Mouse (Mus musculus) leukemia stem cell, adult 10-12 weeks (primary cell): ENCODE measurements around the gene Ick. TPM values are rescaled to one million over a fixed set of nuclear protein-coding genes. Genes with fewer than 3 reads are reported as not detected.

Experiments used
- polyA plus RNA-seq: library from polyadenylated mRNA; stranded (reverse); fragments of >175 nt; gene quantifications from 2 replicates; pipeline ENCODE4 v1.2.3, GENCODE M21; 2012; ENCODE audit warnings: low replicate concordance

Ick gene
- 15.1 and 15.2 TPM in 2 replicates for polyA plus RNA-seq

DNA sequence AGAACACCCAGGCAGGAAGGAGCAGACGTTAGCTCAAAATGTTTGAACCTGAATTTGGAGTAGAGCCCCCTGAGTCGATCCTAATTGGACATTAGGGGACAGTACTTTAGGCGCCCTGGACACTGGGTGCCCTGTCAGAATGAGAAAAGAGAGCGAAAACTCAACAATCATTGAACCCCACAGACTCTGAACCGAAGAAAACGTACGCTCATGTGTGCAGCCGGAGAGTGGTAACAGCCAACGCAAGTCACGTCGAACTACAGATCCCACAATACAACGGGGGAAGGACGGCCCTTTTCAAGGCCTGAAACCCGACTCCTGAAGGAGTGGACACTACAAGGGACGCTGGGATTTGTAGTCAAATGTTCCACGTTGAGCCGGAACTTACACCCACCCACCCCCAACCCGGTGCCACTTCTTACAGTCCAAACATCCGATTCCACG is at the start of gene Ick, which contains the start of gene Fbxo9:
TSS of gene Ick (plus strand) at position 397 of the 444 bp plus-strand sequence.
TSS of gene Fbxo9 (minus strand) at position 270 of the 444 bp plus-strand sequence.

GRCm38 (mm10) chr9:78182474-78182873 is 73.5 kb downstream of the Ick start, which contains the start of gene Gsta4:
Gsta4 (plus strand) TSS chr9:78182774.

Other genes with a start within 250 kb of the Ick start
- gene Elovl5, start 191.8 kb upstream of the Ick start, polyA plus RNA-seq, result 2.3 and 13.0 TPM in 2 replicates
- not detected in 2 replicates for gene Gcm1, start 57.3 kb upstream of the Ick start, polyA plus RNA-seq
- 78.7 and 92.6 TPM in 2 replicates for gene Fbxo9, start 127 bp upstream of the Ick start, polyA plus RNA-seq
- 0.25 TPM in 1 of 2 replicates, not detected in the other for gene Gsta4, start 73.6 kb downstream of the Ick start, polyA plus RNA-seq
- not detected in 2 replicates for gene Gsta1, start 121.5 kb downstream of the Ick start, polyA plus RNA-seq
- gene Gm3776, start 147.9 kb downstream of the Ick start, polyA plus RNA-seq, result not detected in 2 replicates
- gene Gm10639, start 180.7 kb downstream of the Ick start, polyA plus RNA-seq, result not detected in 2 replicates
- not detected in 2 replicates for gene Omt2a, start 205.6 kb downstream of the Ick start, polyA plus RNA-seq
- gene Omt2b, start 218.4 kb downstream of the Ick start, polyA plus RNA-seq, result 0.23 TPM in 1 of 2 replicates, not detected in the other
- gene Gsta2, start 246.6 kb downstream of the Ick start, polyA plus RNA-seq, result not detected in 2 replicates